Mouse (Mus musculus): ENCODE measurements around the gene Cdc42bpb.

DNA sequence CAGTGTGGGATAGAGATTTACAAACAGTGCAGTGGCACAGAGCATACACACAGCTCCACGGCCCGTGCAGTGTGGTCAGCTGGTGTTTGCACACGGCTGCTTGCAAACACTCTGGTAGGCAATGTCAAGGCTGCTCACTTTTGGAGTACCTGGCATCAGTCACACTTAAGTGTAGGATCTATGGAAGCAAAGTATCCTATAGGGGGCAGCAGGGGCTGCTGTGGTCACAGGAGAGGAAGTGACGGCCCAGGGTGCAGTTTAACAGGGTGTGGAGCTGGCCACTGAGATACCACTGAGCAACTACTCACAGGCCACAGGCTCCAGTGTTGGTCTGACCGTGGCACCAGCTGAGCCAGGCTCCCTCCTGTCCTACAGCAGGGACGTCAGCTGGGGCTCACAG lies 49.2 kb downstream of the Cdc42bpb start:
- TF ChIP-seq POLR2A (IDR thresholded peaks at IDR 0.05; ENCODE audit: control insufficient read depth, low read depth, low read length): no peak
- no peak for TF ChIP-seq CTCF (IDR thresholded peaks at IDR 0.05; ENCODE audit: control insufficient read depth, insufficient read depth, insufficient replicate concordance, low read depth, low read length)
